Mouse (Mus musculus): ENCODE measurements around the gene Iyd.
A peak's percentile ranks its signal among the peaks of the same experiment; 100 is the strongest.

DNA sequence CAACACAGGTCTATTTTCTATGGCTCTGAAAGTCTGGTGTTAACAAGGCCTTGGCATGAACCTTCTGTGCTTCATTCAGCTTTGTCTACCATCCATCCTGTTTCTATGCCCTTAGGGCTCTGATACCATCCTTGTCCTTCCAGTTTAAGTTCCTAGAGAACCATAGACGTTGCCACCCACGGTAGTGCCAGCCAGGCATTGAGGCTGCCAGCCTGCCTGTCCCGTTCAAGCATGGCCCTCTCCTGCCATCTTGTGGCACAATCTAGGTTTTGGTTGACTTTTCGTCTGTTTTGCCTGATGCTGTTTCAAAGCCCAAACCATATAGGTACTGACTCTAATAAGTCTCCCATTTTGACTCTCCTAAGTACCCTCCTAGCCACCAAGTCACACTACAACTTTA lies 8.7 kb upstream of the Iyd start:
- peak; percentile 38 for TF ChIP-seq CTCF (conservative IDR thresholded peaks at IDR 0.05; ENCODE audit: low read length)
- TF ChIP-seq NANOG (IDR thresholded peaks at IDR 0.05; ENCODE audit: borderline replicate concordance, low read length), result no peak

Data from E14TG2a.4 (cell line).